Mouse (Mus musculus) heart, postnatal 14 days (tissue): ENCODE measurements at regions not wholly inside any gene's neighbourhood (a gene's known extent, or its start where the extent isn't known, plus 50 kb on each side); places are given as distances from the start of the nearest gene placed in this dataset.

Experiments used
- DNase-seq, 2 experiments: peaks; one replicate each; pipeline ENCODE4 v3.0.0; 2021 to 2022
- intact Hi-C: fragments of 180-260 bp; cut with DNase I; formaldehyde crosslinking; loops from one replicate; pipeline ENCODE4 v1.15.1; 2025

DNA sequence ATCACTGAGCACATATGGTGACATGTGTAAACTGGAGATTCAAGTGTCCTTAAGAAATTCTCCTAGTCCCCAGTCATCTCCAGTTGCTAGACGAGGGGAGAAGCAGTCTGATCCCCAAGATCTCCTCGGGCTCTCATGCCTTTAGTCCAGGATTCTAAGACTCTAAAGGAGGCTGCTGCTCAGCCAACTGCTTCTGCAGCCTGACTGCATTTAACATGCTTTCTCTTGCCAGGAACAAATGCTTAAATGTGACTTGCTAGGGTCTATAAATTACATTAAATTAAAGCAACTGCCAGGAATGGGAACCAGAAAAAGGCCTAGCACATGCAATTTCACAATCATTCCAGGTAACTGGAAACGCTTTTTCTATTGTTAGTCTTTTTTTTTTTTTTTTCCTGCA, 599.8 kb upstream of the Gcfc2 start:
- intact Hi-C loops = no loop called here
- DNase-seq = no peak

GRCm38 (mm10) chr6:81363969-81364529, 559.4 kb upstream of the Gcfc2 start:
- intact Hi-C loops = no loop called here
- DNase-seq = no peak

GRCm38 (mm10) chr6:81388484-81388883, 535.0 kb upstream of the Gcfc2 start:
- DNase-seq = no peak
- intact Hi-C loops = no loop called here

DNA sequence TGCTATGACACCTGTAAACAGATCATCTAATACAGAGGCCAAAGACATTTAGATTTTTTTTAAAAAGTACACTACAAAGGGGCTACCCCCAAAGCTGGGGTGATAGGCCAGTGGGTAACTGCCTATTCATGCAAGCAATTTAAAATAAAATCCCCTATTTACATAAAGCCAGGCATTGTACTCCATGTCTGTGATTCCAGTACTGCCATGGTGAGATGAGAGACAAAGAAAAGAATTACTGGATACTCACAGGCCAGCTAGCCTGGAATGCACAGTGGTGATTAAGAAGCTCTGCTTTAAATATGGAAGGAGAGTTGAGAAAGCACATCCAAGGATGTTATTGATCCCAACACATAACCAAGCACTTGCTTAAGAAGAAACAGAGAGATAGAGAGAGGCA, 520.3 kb upstream of the Gcfc2 start:
- DNase-seq = no peak
- intact Hi-C loops = no loop called here

DNA sequence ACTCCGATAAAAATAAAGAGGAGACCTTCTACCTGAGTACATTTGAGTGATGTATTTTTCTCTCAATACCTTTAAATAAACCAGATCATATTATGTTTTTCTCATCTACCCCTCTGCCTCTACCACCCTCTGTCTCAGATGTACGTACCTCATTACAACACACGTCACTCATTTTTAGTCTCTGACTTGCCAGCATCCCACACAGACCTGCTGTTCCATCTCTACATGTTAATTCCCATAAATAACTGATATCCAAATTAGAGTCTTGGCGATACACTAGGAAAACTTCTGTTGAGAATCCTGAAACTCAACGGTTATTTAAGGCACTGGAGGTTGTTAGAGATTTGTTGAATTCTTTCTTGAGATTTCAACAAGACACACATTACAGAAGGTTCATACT, 509.9 kb upstream of the Gcfc2 start:
- intact Hi-C loops = no loop called here
- no peak for DNase-seq

- intact Hi-C loops = no loop called here
- no peak for DNase-seq
Measured at GRCm38 (mm10) chr6:81434745-81435144, 488.7 kb upstream of the Gcfc2 start.

GRCm38 (mm10) chr6:81438951-81439722, 484.3 kb upstream of the Gcfc2 start:
- intact Hi-C loops = no loop called here
- no peak for DNase-seq

GRCm38 (mm10) chr6:81441396-81441795, 482.1 kb upstream of the Gcfc2 start:
- intact Hi-C loops = no loop called here
- DNase-seq = no peak

GRCm38 (mm10) chr6:81446019-81446800, 477.3 kb upstream of the Gcfc2 start:
- intact Hi-C loops = no loop called here
- no peak for DNase-seq

GRCm38 (mm10) chr6:81447701-81448100, 475.8 kb upstream of the Gcfc2 start:
- intact Hi-C loops = no loop called here

DNA sequence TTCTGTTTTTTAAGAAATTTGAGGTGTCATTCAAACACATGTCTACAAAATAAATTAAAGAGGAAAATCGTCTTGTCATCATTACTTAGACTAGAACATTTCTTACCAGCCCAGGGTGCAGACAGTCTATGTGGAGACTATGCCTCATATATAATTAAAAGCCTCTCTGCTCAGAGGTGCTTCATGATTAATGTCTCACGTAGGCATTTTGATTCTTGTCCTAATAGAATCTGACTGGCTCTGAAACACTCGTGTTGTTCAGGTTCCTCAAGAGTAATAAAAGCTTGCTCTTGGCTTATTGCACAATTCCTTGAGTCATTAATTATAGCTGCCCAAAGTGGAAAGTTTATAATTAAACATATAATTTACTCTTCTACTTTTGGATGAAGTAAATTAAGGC, 475.1 kb upstream of the Gcfc2 start:
- intact Hi-C loops = no loop called here
- DNase-seq = no peak

More at GRCm38 (mm10) chr6:81447701-81448100, 475.8 kb upstream of the Gcfc2 start:
- no peak for DNase-seq

GRCm38 (mm10) chr6:81461095-81461494, 462.4 kb upstream of the Gcfc2 start:
- no peak for DNase-seq
- intact Hi-C loops = no loop called here

- intact Hi-C loops = no loop called here
Measured at GRCm38 (mm10) chr6:81464442-81464841, 459.0 kb upstream of the Gcfc2 start.

GRCm38 (mm10) chr6:81466536-81466935, 456.9 kb upstream of the Gcfc2 start:
- DNase-seq = no peak
- intact Hi-C loops = no loop called here

More at GRCm38 (mm10) chr6:81464442-81464841, 459.0 kb upstream of the Gcfc2 start:
- no peak for DNase-seq

DNA sequence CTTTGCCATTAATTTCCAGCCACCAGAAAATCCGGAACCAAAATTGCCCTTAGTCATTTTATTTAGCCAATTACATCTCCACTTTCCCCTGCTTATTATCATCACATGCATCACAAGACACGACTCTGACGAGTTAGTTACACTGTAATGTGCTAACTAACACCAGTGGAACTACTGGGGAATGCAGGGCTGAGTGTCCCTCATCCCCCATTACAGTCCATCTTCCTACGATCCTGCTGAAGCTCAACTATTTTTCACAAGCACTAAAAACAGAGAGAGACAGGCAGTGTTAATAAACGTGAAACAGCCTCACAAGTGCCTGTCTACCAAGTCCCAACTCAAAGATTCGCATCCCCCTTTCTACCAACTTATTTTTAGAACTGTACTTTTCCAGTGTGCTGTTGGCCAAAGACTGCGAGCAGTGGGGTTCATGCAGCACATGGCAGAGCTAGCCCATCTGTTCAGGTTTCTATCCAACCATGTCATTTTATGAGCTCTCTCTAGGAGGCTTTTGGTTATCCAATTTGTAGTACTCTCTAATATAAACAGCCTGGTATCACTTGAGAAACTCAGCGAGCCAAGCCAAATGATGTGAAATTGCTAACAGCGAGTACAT, 452.0 kb upstream of the Gcfc2 start:
- intact Hi-C loops = no loop called here
- DNase-seq = no peak

GRCm38 (mm10) chr6:81472506-81472905, 451.0 kb upstream of the Gcfc2 start:
- no peak for DNase-seq
- intact Hi-C loops = no loop called here

DNA sequence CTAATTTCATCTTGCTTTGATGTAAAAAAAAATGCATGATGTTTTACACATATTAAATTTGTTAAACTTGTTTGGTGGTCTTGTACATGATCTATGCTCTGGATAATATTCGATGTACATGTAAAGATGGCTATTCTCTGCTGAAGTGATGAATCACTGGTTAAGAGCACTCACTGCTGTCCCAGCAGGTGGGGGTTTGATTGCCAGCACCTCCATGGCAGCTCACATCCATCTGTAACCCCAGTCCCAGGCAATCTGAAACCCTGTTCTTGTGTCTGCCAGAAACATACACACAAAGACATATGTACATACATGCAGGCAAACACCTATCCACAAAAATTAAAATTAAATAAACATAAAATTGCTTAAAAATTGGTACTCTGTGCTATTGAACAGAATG, 448.7 kb upstream of the Gcfc2 start:
- intact Hi-C loops = no loop called here
- DNase-seq = no peak

DNA sequence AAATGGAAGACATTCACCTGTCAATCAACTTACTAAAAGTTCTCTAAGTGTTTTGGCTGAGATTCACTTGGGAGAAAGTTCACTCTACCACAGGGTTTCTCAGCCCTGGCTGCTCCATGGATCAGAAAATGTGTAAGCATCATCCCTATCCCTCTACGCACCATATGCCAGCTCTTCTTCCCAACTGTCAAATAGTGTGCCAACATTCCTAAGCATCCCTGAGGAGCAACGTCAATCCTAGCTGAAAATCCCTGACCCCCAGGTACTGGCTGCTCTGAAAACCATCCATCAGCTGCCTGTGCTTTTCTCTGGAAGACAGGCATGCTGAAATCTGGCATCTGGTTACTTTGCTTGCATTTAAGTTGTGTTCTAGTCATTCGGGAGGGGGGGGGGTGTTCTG, 436.5 kb upstream of the Gcfc2 start:
- intact Hi-C loops = no loop called here
- DNase-seq = no peak

- DNase-seq = no peak
- intact Hi-C loops = no loop called here
Measured at GRCm38 (mm10) chr6:81496239-81496638, 427.2 kb upstream of the Gcfc2 start.

GRCm38 (mm10) chr6:81517185-81517584, 406.3 kb upstream of the Gcfc2 start:
- intact Hi-C loops = no loop called here
- no peak for DNase-seq

- intact Hi-C loops = no loop called here
- DNase-seq = no peak
Measured at GRCm38 (mm10) chr6:81562260-81562659, 361.2 kb upstream of the Gcfc2 start.
